Mouse (Mus musculus): ENCODE data around the gene Flrt3. TPM values are rescaled to one million over a fixed set of nuclear protein-coding genes. Genes with fewer than 3 reads are reported as not detected.

Flrt3 gene
- polyA plus RNA-seq, 1 experiment = 11.8 TPM

DNA sequence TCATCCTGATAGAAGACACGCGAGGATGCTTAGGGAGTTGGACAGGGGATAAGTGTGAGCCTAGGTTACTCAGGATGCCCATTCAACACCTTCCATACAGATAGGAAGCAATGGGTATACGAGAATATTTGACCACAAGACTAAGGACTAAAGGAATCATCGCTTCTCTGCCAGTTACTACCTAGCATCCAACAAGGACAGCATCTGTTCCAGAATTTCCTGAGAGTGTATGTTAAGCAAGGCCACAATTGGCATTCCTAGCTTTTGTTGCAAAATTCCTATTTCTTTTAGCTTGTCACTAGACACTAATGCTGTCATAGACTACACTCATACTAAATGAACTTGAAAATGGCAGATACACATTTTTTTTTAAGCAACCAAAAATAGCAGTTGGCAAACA is 6.9 kb downstream of the Flrt3 start:
- no peak overlapping the region for H3K4me3 ChIP-seq (ENCODE audit: insufficient read depth, low read length)
- H3K4me1 ChIP-seq (ENCODE audit: control insufficient read depth, insufficient read depth, low read length) = peaks cover 3% of the 10 kb centered on the region; the same call in 1 of the 2 replicates
- no peak overlapping the region for H3K27ac ChIP-seq (ENCODE audit: insufficient read depth, low read length)
- TF ChIP-seq CTCF (IDR thresholded peaks at IDR 0.05; ENCODE audit: extremely low read depth, insufficient read depth, low read length) = no peak
- no peak for TF ChIP-seq POLR2A (IDR thresholded peaks at IDR 0.05; ENCODE audit: extremely low read depth, insufficient read depth, low read length)

DNA sequence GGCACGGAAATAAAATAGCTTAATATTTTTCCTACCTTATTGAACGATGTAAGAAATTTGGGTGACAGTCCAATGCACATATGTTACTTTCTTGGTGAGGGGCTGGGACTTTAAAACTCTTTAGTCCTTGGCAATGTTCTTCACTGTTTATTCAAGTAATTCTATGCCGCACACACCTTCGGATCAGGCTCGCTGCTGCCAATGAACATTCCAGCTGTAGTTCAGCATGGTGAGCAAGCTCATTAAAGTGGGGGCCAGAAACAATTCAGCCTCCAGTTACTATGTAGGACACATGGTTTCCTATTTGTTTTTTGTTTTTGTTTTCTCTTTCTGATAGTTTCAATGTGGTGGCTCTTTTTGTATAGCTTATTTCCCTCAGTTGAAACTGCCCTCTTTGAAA is 8.6 kb downstream of the Flrt3 start:
- Histone ChIP-seq H3K27ac (ENCODE audit: insufficient read depth, low read length) (no peak overlapping the region), H3K4me1 (ENCODE audit: control insufficient read depth, insufficient read depth, low read length) (peaks cover 3% of the 10 kb centered on the region; the same call in 1 of the 2 replicates), H3K4me3 (ENCODE audit: insufficient read depth, low read length) (no peak overlapping the region)
- TF ChIP-seq CTCF (IDR thresholded peaks at IDR 0.05; ENCODE audit: extremely low read depth, insufficient read depth, low read length) = no peak
- TF ChIP-seq POLR2A (IDR thresholded peaks at IDR 0.05; ENCODE audit: extremely low read depth, insufficient read depth, low read length) = no peak

DNA sequence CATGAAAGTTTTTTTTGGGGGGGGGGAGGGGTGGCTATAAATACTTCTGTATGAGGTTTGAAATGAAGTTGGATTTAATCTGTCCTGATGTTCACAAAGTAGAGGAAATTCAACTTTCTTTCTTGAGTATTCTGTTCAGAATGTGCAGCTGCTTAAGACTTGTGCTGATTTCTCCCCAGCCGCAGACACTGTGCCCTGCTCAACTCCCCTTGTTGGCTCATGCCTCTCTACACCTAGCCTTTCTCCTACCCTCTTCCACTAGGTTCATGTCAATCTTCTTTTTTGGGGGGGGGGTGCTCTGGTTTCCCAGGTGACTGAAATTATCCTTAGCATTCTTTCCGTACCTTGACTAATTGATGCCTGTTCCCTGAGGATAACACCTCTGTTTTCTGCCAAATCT is 17.3 kb downstream of the Flrt3 start:
- no peaks in the 10 kb centered on the region for H3K4me1 ChIP-seq (ENCODE audit: control insufficient read depth, insufficient read depth, low read length)
- TF ChIP-seq POLR2A (IDR thresholded peaks at IDR 0.05; ENCODE audit: extremely low read depth, insufficient read depth, low read length) = no peak
- no peak for TF ChIP-seq CTCF (IDR thresholded peaks at IDR 0.05; ENCODE audit: extremely low read depth, insufficient read depth, low read length)

DNA sequence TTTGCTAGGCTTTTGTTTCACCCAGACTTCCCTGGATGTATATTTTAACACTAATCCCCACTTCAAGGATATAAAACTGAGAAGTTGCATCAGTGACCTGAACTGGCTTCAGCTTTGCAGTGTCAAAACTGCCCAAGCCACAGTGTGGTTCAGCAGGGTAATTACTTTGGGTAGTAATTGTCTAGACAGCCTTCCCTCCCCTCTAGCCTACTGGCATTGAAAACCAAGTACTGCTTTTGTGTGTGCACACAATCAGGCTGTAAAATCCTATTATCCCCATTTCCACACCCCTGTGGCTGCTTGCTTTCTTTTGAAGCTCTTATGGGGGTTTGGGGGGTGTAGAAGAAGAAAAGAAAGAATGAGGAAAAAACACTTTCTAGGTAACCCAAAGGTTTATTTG is 17.8 kb downstream of the Flrt3 start:
- TF ChIP-seq CTCF (IDR thresholded peaks at IDR 0.05; ENCODE audit: extremely low read depth, insufficient read depth, low read length) (no peak), POLR2A (IDR thresholded peaks at IDR 0.05; ENCODE audit: extremely low read depth, insufficient read depth, low read length) (no peak)
- peaks cover 2% of the 10 kb centered on the region; the same call in 1 of the 2 replicates for H3K4me1 ChIP-seq (ENCODE audit: control insufficient read depth, insufficient read depth, low read length)
- no peak overlapping the region for H3K27ac ChIP-seq (ENCODE audit: insufficient read depth, low read length)
- no peak overlapping the region for H3K4me3 ChIP-seq (ENCODE audit: insufficient read depth, low read length)

More for the DNA sequence above, 17.3 kb downstream of the Flrt3 start:
- Histone ChIP-seq H3K4me3 (ENCODE audit: insufficient read depth, low read length) (no peak overlapping the region), H3K27ac (ENCODE audit: insufficient read depth, low read length) (no peak overlapping the region)

DNA sequence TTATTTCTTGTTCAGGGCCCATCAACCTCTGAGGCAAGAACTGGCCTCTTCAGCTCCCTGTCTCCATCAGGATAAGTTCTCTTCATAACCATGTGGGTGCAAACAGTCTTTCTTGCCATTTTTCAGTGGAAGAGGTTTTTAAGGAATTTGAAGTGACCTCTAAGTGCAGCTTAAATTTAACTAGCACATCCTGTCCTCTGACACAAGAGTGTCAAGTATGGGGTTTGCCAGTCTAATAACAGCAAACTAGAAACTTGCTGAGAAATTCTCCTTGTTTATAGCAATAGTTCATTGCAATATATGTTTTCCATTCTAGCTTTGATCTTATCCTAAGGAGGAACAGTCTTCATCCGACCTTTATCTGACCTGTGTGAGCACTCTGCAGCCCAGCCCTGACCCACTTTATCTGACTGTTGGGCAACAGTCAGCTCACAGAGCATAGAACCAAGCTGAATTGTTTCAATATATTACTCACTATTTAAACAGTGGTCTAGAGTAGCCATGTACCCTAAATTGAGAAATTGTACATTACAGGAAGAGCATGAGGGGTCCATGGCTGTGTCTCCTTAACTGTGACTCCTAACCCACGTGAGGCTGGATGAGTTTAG is 49.4 kb downstream of the Flrt3 start:
- TF ChIP-seq CTCF (IDR thresholded peaks at IDR 0.05; ENCODE audit: extremely low read depth, insufficient read depth, low read length) = no peak
- TF ChIP-seq POLR2A (IDR thresholded peaks at IDR 0.05; ENCODE audit: extremely low read depth, insufficient read depth, low read length) = no peak
- Histone ChIP-seq H3K4me1 (ENCODE audit: control insufficient read depth, insufficient read depth, low read length) (no peaks in the 10 kb centered on the region), H3K4me3 (ENCODE audit: insufficient read depth, low read length) (no peak overlapping the region), H3K27ac (ENCODE audit: insufficient read depth, low read length) (no peak overlapping the region)

DNA sequence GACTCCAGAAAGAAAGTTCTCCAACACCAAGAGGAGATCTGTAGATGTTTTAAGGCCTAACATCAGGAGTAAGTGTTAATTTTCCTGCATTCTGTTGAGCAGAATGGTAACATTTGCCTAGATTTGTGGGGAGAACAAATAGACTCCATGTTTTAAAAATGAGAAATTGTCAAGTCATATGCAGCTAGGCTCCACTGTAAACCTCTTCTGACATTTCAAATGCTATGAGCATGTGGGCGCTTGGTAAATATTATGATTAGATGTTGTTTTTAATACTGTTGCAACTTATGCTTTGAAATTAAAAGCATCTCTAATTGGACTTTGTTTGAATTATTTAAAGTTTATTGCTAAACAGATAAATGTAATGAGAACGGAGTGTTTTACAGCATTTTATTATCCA is 55.8 kb downstream of the Flrt3 start:
- Histone ChIP-seq H3K4me1 (ENCODE audit: control insufficient read depth, insufficient read depth, low read length) (no peaks in the 10 kb centered on the region), H3K27ac (ENCODE audit: insufficient read depth, low read length) (no peak overlapping the region)

More for the DNA sequence above, 55.8 kb downstream of the Flrt3 start:
- TF ChIP-seq POLR2A (IDR thresholded peaks at IDR 0.05; ENCODE audit: extremely low read depth, insufficient read depth, low read length) (no peak), CTCF (IDR thresholded peaks at IDR 0.05; ENCODE audit: extremely low read depth, insufficient read depth, low read length) (no peak)
- no peak overlapping the region for H3K4me3 ChIP-seq (ENCODE audit: insufficient read depth, low read length)
